In genomic region chr12:112605766-112606165, GRCm38 (mm10) we compare ENCODE assay signal across 8 mouse cellular contexts. TPM values are rescaled to one million over a fixed set of nuclear protein-coding genes. Genes with fewer than 3 reads are reported as not detected.
A peak's percentile ranks its signal among the peaks of the same experiment; 100 is the strongest.
DNase-seq lines count a peak whose midpoint lies in the region; ATAC-seq and TF ChIP-seq lines count a peak whose summit lies in the region.

No protein-coding gene starts in this region.

- no peaks in the 10 kb centered on the region for H3K9me3 ChIP-seq in heart, postnatal 0 days (replicated peaks; ENCODE audit: control insufficient read depth, low read length)

- ATAC-seq in heart, postnatal 0 days (ENCODE audit: insufficient read depth, low read depth) = peak; percentile 73
- ATAC-seq in neutrophil, adult 5-6 weeks (ENCODE audit: extremely low read depth, insufficient number of reproducible peaks, low FRiP score, poor library complexity, severe bottlenecking) = peak; percentile 63

- H3K9ac ChIP-seq in heart, postnatal 0 days (replicated peaks; ENCODE audit: low read depth, low read length) = no peak overlapping the region

- peak overlapping the region; percentile 21; the same call in 1 of the 2 replicates for H3K27ac ChIP-seq in embryonic fibroblast, embryonic 13.5 days (ENCODE audit: insufficient read depth, low read length)
- H3K27ac ChIP-seq in heart, postnatal 0 days (ENCODE audit: low read depth) = no peak overlapping the region

- H3K36me3 ChIP-seq in heart, postnatal 0 days (replicated peaks; ENCODE audit: control insufficient read depth, insufficient read depth, low read length) = peaks cover 32% of the 10 kb centered on the region

- H3K27me3 ChIP-seq in heart, postnatal 0 days (ENCODE audit: control insufficient read depth, insufficient read depth, low read length) = no peaks in the 10 kb centered on the region

- no peak for TF ChIP-seq POLR2A in embryonic fibroblast, embryonic 13.5 days (IDR thresholded peaks at IDR 0.05; ENCODE audit: low read depth, low read length)
- TF ChIP-seq POLR2A in lung, adult 2 months (IDR thresholded peaks at IDR 0.05; ENCODE audit: borderline replicate concordance, extremely low read depth, low read depth, low read length) = no peak

- peak; percentile 65 for DNase-seq in CD4-positive helper T cell, adult 2 months (ENCODE audit: low read depth, low spot score)
- peak; percentile 81 to 91 for DNase-seq in adrenal gland, postnatal 36 days
- DNase-seq in heart, postnatal 0 days (ENCODE audit: low spot score) = peak; percentile 71
- peak; percentile 56 to 88 for DNase-seq in kidney, postnatal 36 days
- DNase-seq in lung, adult 2 months = peak; percentile 76
- DNase-seq in thymus, adult 18-20 months = peak; percentile 35 to 41

- peak; percentile 96 for TF ChIP-seq CTCF in embryonic fibroblast, embryonic 13.5 days (IDR thresholded peaks at IDR 0.05; ENCODE audit: borderline replicate concordance, insufficient read depth, low read length)
- peak; percentile 97 for TF ChIP-seq CTCF in heart, postnatal 0 days (IDR thresholded peaks at IDR 0.05; ENCODE audit: low read depth)
- TF ChIP-seq CTCF in lung, adult 2 months (IDR thresholded peaks at IDR 0.05; ENCODE audit: insufficient read depth, low read length) = peak; percentile 88

- no peak for TF ChIP-seq EP300 in heart, postnatal 0 days (IDR thresholded peaks at IDR 0.05; ENCODE audit: low read depth)

- WGBS in heart, postnatal 0 days = 38% methylated on average over 6 of the region's 6 CpGs
- WGBS in lung, adult 2 months = 47% methylated on average over 6 of the region's 6 CpGs

- 0 out of 2 replicates have a peak, but pooled peaks cover 2% of the 10 kb centered on the region for H3K4me1 ChIP-seq in embryonic fibroblast, embryonic 13.5 days (ENCODE audit: control insufficient read depth, insufficient read depth, low read length)
- H3K4me1 ChIP-seq in heart, postnatal 0 days (ENCODE audit: control insufficient read depth, insufficient read depth) = peaks cover 3% of the 10 kb centered on the region; the same call in 1 of the 2 replicates
- H3K4me1 ChIP-seq in lung, adult 2 months (ENCODE audit: control insufficient read depth, insufficient read depth, low read length) = no peaks in the 10 kb centered on the region

- no peak overlapping the region for H3K4me2 ChIP-seq in heart, postnatal 0 days (ENCODE audit: low read depth, low read length)

- no peak overlapping the region for H3K4me3 ChIP-seq in embryonic fibroblast, embryonic 13.5 days (ENCODE audit: insufficient read depth, low read length)
- H3K4me3 ChIP-seq in heart, postnatal 0 days (ENCODE audit: low read depth, low read length) = no peak overlapping the region
- no peak overlapping the region for H3K4me3 ChIP-seq in lung, adult 2 months (replicated peaks; ENCODE audit: extremely low read depth, low read depth, low read length)

RNA-seq across cellular contexts. Expression of gene Adssl1, which starts 14.1 kb away (rescaled TPM):
- total RNA-seq in adrenal gland, postnatal 36 days (2021) = 10 to 100 TPM; 21.8 to 22.7 TPM
- 2.2 and 4.8 TPM in 2 replicates for polyA plus RNA-seq in embryonic fibroblast, embryonic 13.5 days (2011; ENCODE audit: insufficient read length, low read depth, missing spikeins)
- 86.8 and 106 TPM in 2 replicates for total RNA-seq in heart, postnatal 0 days (2014; rRNA removed; ENCODE audit: low replicate concordance)
- polyA plus RNA-seq in heart, postnatal 0 days (2015; fragmentation: Nextera tagmentation; extraction: Ambion mirVana) = 159 and 176 TPM in 2 replicates
- polyA plus RNA-seq in lung, adult 2 months (2012; rRNA removed) = 33.3 and 39.0 TPM in 2 replicates
- total RNA-seq in neutrophil, adult 5-6 weeks (2017) = 39.0 and 45.2 TPM in 2 replicates

RNA-seq across cellular contexts. Expression of gene Inf2, which starts 17.2 kb away (rescaled TPM):
- total RNA-seq in adrenal gland, postnatal 36 days (2021) = 10 to 100 TPM; 23.3 to 27.7 TPM
- 67.6 and 103 TPM in 2 replicates for polyA plus RNA-seq in embryonic fibroblast, embryonic 13.5 days (2011; ENCODE audit: insufficient read length, low read depth, missing spikeins)
- 15.1 and 17.1 TPM in 2 replicates for total RNA-seq in heart, postnatal 0 days (2014; rRNA removed; ENCODE audit: low replicate concordance)
- polyA plus RNA-seq in heart, postnatal 0 days (2015; fragmentation: Nextera tagmentation; extraction: Ambion mirVana) = 1.8 and 2.7 TPM in 2 replicates
- 28.0 and 33.6 TPM in 2 replicates for polyA plus RNA-seq in lung, adult 2 months (2012; rRNA removed)
- 5.8 and 6.5 TPM in 2 replicates for total RNA-seq in neutrophil, adult 5-6 weeks (2017)

RNA-seq across cellular contexts. Expression of gene Siva1, which starts 38.7 kb away (rescaled TPM):
- 10 to 100 TPM; 45.4 to 46.9 TPM for total RNA-seq in adrenal gland, postnatal 36 days (2021)
- polyA plus RNA-seq in embryonic fibroblast, embryonic 13.5 days (2011; ENCODE audit: insufficient read length, low read depth, missing spikeins) = 89.1 and 93.5 TPM in 2 replicates
- total RNA-seq in heart, postnatal 0 days (2014; rRNA removed; ENCODE audit: low replicate concordance) = 92.0 and 107 TPM in 2 replicates
- 62.2 and 71.1 TPM in 2 replicates for polyA plus RNA-seq in heart, postnatal 0 days (2015; fragmentation: Nextera tagmentation; extraction: Ambion mirVana)
- 58.6 and 66.5 TPM in 2 replicates for polyA plus RNA-seq in lung, adult 2 months (2012; rRNA removed)
- 45.4 and 52.7 TPM in 2 replicates for total RNA-seq in neutrophil, adult 5-6 weeks (2017)
